Mouse (Mus musculus) lung, postnatal 36 days (tissue): ENCODE measurements around the gene Fkbp5.
"Not testable (repeated sequence)": the region's sequence is repeated elsewhere in the genome, so short reads cannot be mapped to it uniquely, and the experiment has no call there.

Source experiments
- DNase-seq: peaks from one replicate; pipeline ENCODE4 v3.0.0; 2022; ENCODE audit warnings: mixed read lengths

Fkbp5 gene

GRCm38 (mm10) chr17:28417771-28418170, 99.6 kb downstream of the Fkbp5 start:
- no peak for DNase-seq

GRCm38 (mm10) chr17:28415271-28415670, 102.1 kb downstream of the Fkbp5 start:
- DNase-seq: no peak

- no peak for DNase-seq
Observed at GRCm38 (mm10) chr17:28411381-28411960, 105.9 kb downstream of the Fkbp5 start.

- no peak for DNase-seq
Observed at GRCm38 (mm10) chr17:28410731-28411130, 106.6 kb downstream of the Fkbp5 start.

GRCm38 (mm10) chr17:28408251-28408918, 108.9 kb downstream of the Fkbp5 start:
- no peak for DNase-seq

- peak; percentile 95 for DNase-seq
Observed at GRCm38 (mm10) chr17:28407418-28408250, 109.7 kb downstream of the Fkbp5 start.

- no peak for DNase-seq
Observed at GRCm38 (mm10) chr17:28406471-28406870, 110.9 kb downstream of the Fkbp5 start.

GRCm38 (mm10) chr17:28404745-28405144, 112.6 kb downstream of the Fkbp5 start:
- DNase-seq: not testable (repeated sequence)

GRCm38 (mm10) chr17:28404301-28404700, 113.0 kb downstream of the Fkbp5 start:
- DNase-seq: no peak

GRCm38 (mm10) chr17:28394994-28395393, 122.3 kb downstream of the Fkbp5 start:
- DNase-seq: no peak

- no peak for DNase-seq
Observed at GRCm38 (mm10) chr17:28394051-28394765, 123.1 kb downstream of the Fkbp5 start.

- DNase-seq: no peak
Observed at GRCm38 (mm10) chr17:28391568-28392432, 125.5 kb downstream of the Fkbp5 start.

GRCm38 (mm10) chr17:28388534-28388933, 128.8 kb downstream of the Fkbp5 start:
- DNase-seq: no peak

- DNase-seq: peak; percentile 88
Observed at GRCm38 (mm10) chr17:28386150-28386905, 131.0 kb downstream of the Fkbp5 start.

GRCm38 (mm10) chr17:28384298-28384697, 133.0 kb downstream of the Fkbp5 start:
- DNase-seq: peak; percentile 47

- no peak for DNase-seq
Observed at GRCm38 (mm10) chr17:28380255-28380654, 137.1 kb downstream of the Fkbp5 start.

GRCm38 (mm10) chr17:28375592-28376061, 141.7 kb downstream of the Fkbp5 start:
- no peak for DNase-seq

- DNase-seq: no peak
Observed at GRCm38 (mm10) chr17:28374494-28374893, 142.8 kb downstream of the Fkbp5 start.

- DNase-seq: peak; percentile 56
Observed at GRCm38 (mm10) chr17:28373821-28374220, 143.5 kb downstream of the Fkbp5 start.

GRCm38 (mm10) chr17:28371941-28372340, 145.4 kb downstream of the Fkbp5 start:
- DNase-seq: no peak

- no peak for DNase-seq
Observed at GRCm38 (mm10) chr17:28371286-28371685, 146.0 kb downstream of the Fkbp5 start.
